Mouse (Mus musculus) cortical plate, adult 2 months (tissue): ENCODE measurements around the gene Tnnt1.

Experiments used
- CTCF ChIP-seq: fragments of 200-500 bp; IDR thresholded peaks from 2 replicates; pipeline ENCODE4 v1.5.1; 2011; ENCODE audit warnings: mild to moderate bottlenecking, control low read depth, low read length; ENCODE audit not compliant: insufficient read depth; ENCODE audit errors: extremely low read depth
- POLR2A ChIP-seq: fragments of 200-500 bp; IDR thresholded peaks from 2 replicates; pipeline ENCODE4 v1.6.1; 2011; ENCODE audit warnings: mild to moderate bottlenecking, low read length, control low read depth; ENCODE audit not compliant: insufficient read depth; ENCODE audit errors: extremely low read depth

DNA sequence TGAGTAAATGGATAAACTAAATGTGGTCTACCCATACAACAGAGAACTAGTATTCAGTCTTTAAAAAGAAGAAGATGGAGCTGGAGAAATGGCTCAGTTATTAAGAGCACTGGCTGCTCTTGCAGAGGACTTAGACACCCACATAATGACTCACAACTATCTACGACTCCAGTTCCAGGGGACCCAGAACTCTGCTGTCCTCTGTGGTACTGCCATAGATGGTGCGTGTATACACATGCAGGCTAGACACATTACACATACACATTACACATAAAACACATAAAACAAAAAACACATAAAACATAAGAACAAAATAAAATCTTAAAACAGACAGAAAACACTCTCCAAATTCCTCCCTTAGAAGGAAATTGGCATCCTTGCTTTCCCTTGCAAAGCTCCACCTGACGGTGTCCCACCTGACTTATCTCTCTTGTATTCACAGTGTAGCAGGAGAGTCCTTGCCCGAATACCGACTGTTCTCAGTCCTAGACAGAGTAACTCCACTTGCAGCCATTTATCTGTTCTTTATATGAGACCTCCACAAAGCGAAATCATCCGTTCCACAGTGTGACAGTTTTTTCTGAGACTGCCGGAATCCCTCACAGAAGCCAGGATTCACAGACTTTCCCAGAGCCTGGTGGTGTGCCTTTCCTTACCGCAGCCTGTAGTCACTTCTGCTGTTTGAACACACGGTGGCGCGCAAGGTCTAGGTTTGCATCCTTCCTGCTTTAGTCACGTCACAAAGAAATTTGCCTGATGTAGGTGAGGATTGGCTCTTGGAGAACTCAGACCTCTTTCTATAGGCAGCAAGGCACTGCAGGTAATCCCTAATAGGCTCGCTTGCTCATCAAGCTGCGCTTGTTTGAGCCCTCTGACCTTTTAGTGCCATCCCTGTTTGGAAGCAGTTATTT lies 40.3 kb upstream of the Tnnt1 start:
- TF ChIP-seq CTCF (peak; percentile 99), POLR2A (no peak)
